Comparison of ENCODE assay signal across 8 mouse cellular contexts in the genomic region with DNA sequence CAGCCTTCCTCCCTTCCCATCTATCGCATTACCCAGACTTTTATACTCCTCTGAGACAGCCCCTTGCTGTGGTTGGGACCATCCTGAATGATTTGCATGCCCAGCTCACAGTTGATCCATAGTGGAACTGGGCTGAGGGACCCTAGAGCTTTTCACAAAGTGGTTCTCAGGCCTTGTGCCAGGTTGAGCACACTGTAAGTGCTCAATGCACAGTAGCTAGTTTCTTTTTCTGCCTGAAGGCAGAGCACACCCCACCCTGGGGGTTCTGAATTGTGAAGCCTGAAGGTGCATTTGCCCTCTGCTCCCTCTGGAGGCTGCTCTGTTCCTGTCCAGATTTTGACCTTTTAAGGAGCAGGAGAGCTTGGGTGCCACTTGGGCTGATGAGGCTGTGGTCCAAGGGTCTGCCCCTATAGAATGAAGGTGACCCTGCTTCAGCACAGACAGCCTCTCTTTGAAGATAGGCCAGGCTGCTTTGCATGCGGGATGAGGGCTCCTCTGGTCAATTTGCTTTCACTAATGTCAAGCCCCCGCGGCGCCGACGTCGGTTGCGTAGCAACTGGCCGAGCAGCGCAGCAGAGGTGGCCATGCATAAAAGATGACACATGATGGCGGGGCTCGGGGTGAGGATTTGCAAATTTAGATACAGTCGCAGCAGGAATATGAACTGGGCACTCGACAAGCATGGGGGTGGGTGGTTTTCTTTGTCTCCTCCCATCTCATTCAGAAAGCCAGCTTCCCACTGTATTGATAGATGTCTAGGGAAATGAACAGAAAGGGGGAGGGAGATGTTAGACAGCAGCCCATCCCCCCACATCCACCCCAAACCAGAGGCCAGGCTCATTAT.
A peak's percentile ranks its signal among the peaks of the same experiment; 100 is the strongest.
DNase-seq lines count a peak whose midpoint lies in the region; ATAC-seq lines count a peak whose summit lies in the region.

No protein-coding gene starts in this region.

- no peaks in the 10 kb centered on the region for H3K36me3 ChIP-seq in embryonic facial prominence, embryonic 10.5 days (replicated peaks)

- H3K27me3 ChIP-seq in embryonic facial prominence, embryonic 10.5 days (replicated peaks; ENCODE audit: low read depth, poor library complexity, severe bottlenecking): no peaks in the 10 kb centered on the region; the same call in 1 of the 2 replicates

- H3K4me1 ChIP-seq in embryonic facial prominence, embryonic 10.5 days: peaks cover 27% of the 10 kb centered on the region

- intact Hi-C loops in left cerebral cortex, postnatal 14 days (cut with DNase I): no loop called here

- H3K27ac ChIP-seq in embryonic facial prominence, embryonic 10.5 days (replicated peaks): peak overlapping the region; percentile 65

- ATAC-seq in erythroblast, adult 5-6 weeks (replicated peaks; ENCODE audit: low FRiP score, poor library complexity, severe bottlenecking): no peak

- no peaks in the 10 kb centered on the region for H3K9me3 ChIP-seq in embryonic facial prominence, embryonic 10.5 days

- H3K4me3 ChIP-seq in embryonic facial prominence, embryonic 10.5 days: peak overlapping the region; percentile 41; the same call in 1 of the 2 replicates

- 18% methylated on average over 15 of the region's 15 CpGs for WGBS in embryonic facial prominence, embryonic 10.5 days

- DNase-seq in right cerebral cortex, postnatal 14 days: peak; percentile 39
- DNase-seq in right cerebral cortex, postnatal 25 days: no peak
- DNase-seq in embryonic facial prominence, embryonic 10.5 days (ENCODE audit: low spot score): peak; percentile 69
- DNase-seq in left cerebral cortex, postnatal 14 days (ENCODE audit: low spot score in 2 of 2): peak; percentile 23 to 41
- peak; percentile 32 for DNase-seq in retina, postnatal 7 days (ENCODE audit: low read depth, low spot score)
- no peak for DNase-seq in kidney, postnatal 36 days
- no peak for DNase-seq in spleen, adult 18-20 months

Comparison
In these comparisons a context has a peak if more than half of its experiments do, and no peak if none do; other contexts are left out.
1. DNase-seq: peak in right cerebral cortex, postnatal 14 days (single experiment), embryonic facial prominence, embryonic 10.5 days (single experiment), left cerebral cortex, postnatal 14 days (2 of 2) and retina, postnatal 7 days (single experiment); none in right cerebral cortex, postnatal 25 days (single experiment), kidney, postnatal 36 days (0 of 2) and spleen, adult 18-20 months (0 of 2).